Mouse (Mus musculus): ENCODE results near the gene Khdc1b. TPM values are rescaled to one million over a fixed set of nuclear protein-coding genes. Genes with fewer than 3 reads are reported as not detected.

Gene Khdc1b
- polyA plus RNA-seq (2014; fragmentation: Illumina TruSeq; extraction: RNeasy Lipid Tissue Mini Kit (QIAGEN cat#74804); ENCODE audit: low replicate concordance): not detected

GRCm38 (mm10) chr1:21383256-21383655 is at the start of gene Khdc1b:
Gene Khdc1b, plus strand, starts transcription at chr1:21383556.

GRCm38 (mm10) chr1:21349341-21349740 is 34.0 kb upstream of the Khdc1b start, which contains the start of gene Khdc1a:
Gene Khdc1a, plus strand, starts transcription at chr1:21349641.

DNA sequence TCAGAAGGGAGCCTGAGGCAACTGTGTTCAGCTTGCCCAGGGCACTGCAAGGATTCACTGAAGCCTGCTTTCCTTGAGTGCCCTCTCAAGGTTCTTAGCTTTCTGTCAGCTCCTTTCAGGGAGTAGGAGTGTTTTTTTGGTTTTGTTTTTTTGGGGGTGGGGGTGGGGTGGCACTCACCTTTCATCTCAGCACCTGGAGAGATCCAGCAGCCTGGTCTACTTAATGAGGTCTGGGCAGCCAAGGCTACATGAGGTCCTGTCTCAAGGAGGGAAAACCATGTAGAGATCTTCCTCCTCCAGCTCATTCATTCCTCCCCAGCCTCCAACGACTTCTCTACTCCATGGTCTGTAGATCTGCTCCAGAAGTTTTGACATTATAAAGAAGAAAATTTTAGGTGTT is 15.3 kb upstream of the Khdc1b start, which contains the start of gene Khdc1c:
Gene Khdc1c (plus strand): TSS at position 301 of the 400 bp plus-strand sequence.

Other genes with a start within 250 kb of the Khdc1b start
- gene Tmem14a, start 165.0 kb upstream of the Khdc1b start, polyA plus RNA-seq (2014; fragmentation: Illumina TruSeq; extraction: RNeasy Lipid Tissue Mini Kit (QIAGEN cat#74804); ENCODE audit: low replicate concordance): 16.0 TPM
- 29.0 TPM for gene Gsta3, start 143.0 kb upstream of the Khdc1b start, polyA plus RNA-seq (2014; fragmentation: Illumina TruSeq; extraction: RNeasy Lipid Tissue Mini Kit (QIAGEN cat#74804); ENCODE audit: low replicate concordance)
- 0.22 TPM for gene Khdc1a, start 33.9 kb upstream of the Khdc1b start, polyA plus RNA-seq (2014; fragmentation: Illumina TruSeq; extraction: RNeasy Lipid Tissue Mini Kit (QIAGEN cat#74804); ENCODE audit: low replicate concordance)
- gene Khdc1c, start 15.2 kb upstream of the Khdc1b start, polyA plus RNA-seq (2014; fragmentation: Illumina TruSeq; extraction: RNeasy Lipid Tissue Mini Kit (QIAGEN cat#74804); ENCODE audit: low replicate concordance): not detected